Mouse (Mus musculus) frontal cortex, postnatal 36 days (tissue): Measurements from ENCODE around the gene S1pr2.
"Not testable (repeated sequence)": the region's sequence is repeated elsewhere in the genome, so short reads cannot be mapped to it uniquely, and the experiment has no call there.

Source experiments
- DNase-seq, 2 experiments: peaks; one replicate each; pipeline ENCODE4 v3.0.0; 2022; ENCODE audit warnings: low spot score in 2 of 2

S1pr2 gene

GRCm38 (mm10) chr9:21000811-21001210, 24.2 kb upstream of the S1pr2 start:
- DNase-seq = no peak

GRCm38 (mm10) chr9:20998337-20998736, 21.8 kb upstream of the S1pr2 start:
- not testable (repeated sequence) for DNase-seq

GRCm38 (mm10) chr9:20997065-20997464, 20.5 kb upstream of the S1pr2 start:
- DNase-seq = no peak

- DNase-seq = no peak
Measured at GRCm38 (mm10) chr9:20995069-20995468, 18.5 kb upstream of the S1pr2 start.

GRCm38 (mm10) chr9:20993165-20993898, 16.8 kb upstream of the S1pr2 start:
- DNase-seq = no peak

GRCm38 (mm10) chr9:20991587-20991986, 15.0 kb upstream of the S1pr2 start:
- no peak for DNase-seq

GRCm38 (mm10) chr9:20990861-20991260, 14.3 kb upstream of the S1pr2 start:
- no peak for DNase-seq

GRCm38 (mm10) chr9:20987953-20988352, 11.4 kb upstream of the S1pr2 start:
- DNase-seq = no peak

GRCm38 (mm10) chr9:20986952-20987686, 10.5 kb upstream of the S1pr2 start:
- no peak for DNase-seq

- no peak for DNase-seq
Measured at GRCm38 (mm10) chr9:20983169-20983568, 6.6 kb upstream of the S1pr2 start.

GRCm38 (mm10) chr9:20982171-20982570, 5.6 kb upstream of the S1pr2 start:
- no peak for DNase-seq

- DNase-seq = no peak
Measured at GRCm38 (mm10) chr9:20979769-20980168, 3.2 kb upstream of the S1pr2 start.

GRCm38 (mm10) chr9:20979181-20979580, 2.6 kb upstream of the S1pr2 start:
- DNase-seq = no peak

GRCm38 (mm10) chr9:20978409-20979095, 2.0 kb upstream of the S1pr2 start:
- DNase-seq = no peak

GRCm38 (mm10) chr9:20976961-20977689, 544 bp upstream of the S1pr2 start:
- no peak for DNase-seq

GRCm38 (mm10) chr9:20975431-20976215, 958 bp downstream of the S1pr2 start:
- peak in 1 of 2 experiments; percentile 15 for DNase-seq

GRCm38 (mm10) chr9:20973682-20974075, 2.9 kb downstream of the S1pr2 start:
- no peak for DNase-seq

- no peak for DNase-seq
Measured at GRCm38 (mm10) chr9:20973001-20973681, 3.4 kb downstream of the S1pr2 start.

GRCm38 (mm10) chr9:20972141-20972992, 4.2 kb downstream of the S1pr2 start:
- peak; percentile 59 to 72 for DNase-seq

GRCm38 (mm10) chr9:20971751-20972140, 4.8 kb downstream of the S1pr2 start:
- no peak for DNase-seq
